Comparison of ENCODE assay signal across 26 mouse cellular contexts in genomic region chr14:74397202-74397601, GRCm38 (mm10).
DNase-seq lines count a peak whose midpoint lies in the region; ATAC-seq and TF ChIP-seq lines count a peak whose summit lies in the region.
"Had no signal": no experiment of that assay in that cellular context is flagged by ENCODE, and none has a peak within 500 bp of the region (broad histone marks: within the 10 kb centered on the region; RNA-seq: fewer than 3 reads in every experiment).

No protein-coding gene starts in this region.

- H3K27ac ChIP-seq in forebrain, embryonic 13.5 days = no peak overlapping the region
- no peak overlapping the region for H3K27ac ChIP-seq in forebrain, embryonic 12.5 days
- H3K27ac ChIP-seq in forebrain, embryonic 15.5 days (replicated peaks) = no peak overlapping the region
- no peak overlapping the region for H3K27ac ChIP-seq in forebrain, embryonic 11.5 days (ENCODE audit: low read depth, low read length)
- no peak overlapping the region for H3K27ac ChIP-seq in forebrain, postnatal 0 days (ENCODE audit: low read depth, low read length)
- H3K27ac ChIP-seq: embryonic facial prominence, embryonic 13.5 days; embryonic facial prominence, embryonic 15.5 days had no signal

- no peak overlapping the region for H3K4me2 ChIP-seq in forebrain, embryonic 13.5 days
- H3K4me2 ChIP-seq in forebrain, embryonic 12.5 days = no peak overlapping the region
- H3K4me2 ChIP-seq in forebrain, embryonic 15.5 days (replicated peaks) = no peak overlapping the region
- no peak overlapping the region for H3K4me2 ChIP-seq in forebrain, embryonic 11.5 days (ENCODE audit: low read depth, low read length, severe bottlenecking)
- H3K4me2 ChIP-seq in forebrain, postnatal 0 days (ENCODE audit: low read depth) = no peak overlapping the region
- H3K4me2 ChIP-seq: embryonic facial prominence, embryonic 13.5 days; embryonic facial prominence, embryonic 15.5 days had no signal

- H3K4me1 ChIP-seq in forebrain, embryonic 13.5 days = no peaks in the 10 kb centered on the region
- H3K4me1 ChIP-seq in forebrain, embryonic 12.5 days = no peaks in the 10 kb centered on the region
- H3K4me1 ChIP-seq in forebrain, embryonic 15.5 days = no peaks in the 10 kb centered on the region
- no peaks in the 10 kb centered on the region for H3K4me1 ChIP-seq in forebrain, embryonic 11.5 days (replicated peaks; ENCODE audit: control insufficient read depth, insufficient read depth, low read length)
- no peaks in the 10 kb centered on the region for H3K4me1 ChIP-seq in forebrain, postnatal 0 days (ENCODE audit: insufficient read depth)
- H3K4me1 ChIP-seq: embryonic facial prominence, embryonic 13.5 days; embryonic facial prominence, embryonic 15.5 days had no signal

- DNase-seq in forebrain, embryonic 11.5 days (ENCODE audit: low spot score) = no peak
- peak; percentile 52 for DNase-seq in brain, embryonic 14.5 days (ENCODE audit: low read depth)
- DNase-seq in forebrain, postnatal 0 days = no peak
- no peak for DNase-seq in neural tube, embryonic 10.5 days (ENCODE audit: extremely low spot score, low spot score)
- DNase-seq: adrenal gland, adult 8-10 months; adrenal gland, postnatal 14 days; adrenal gland, postnatal 36 days; B cell, adult 2 months; cerebellum, adult 11 months; cerebellum, adult 18-20 months; cerebellum, adult 8-10 months; cerebellum, adult 9-11 months; cerebellum, postnatal 14 days; cerebellum, postnatal 36 days; embryo, embryonic 11 days had no signal

- no peaks in the 10 kb centered on the region for H3K9me3 ChIP-seq in forebrain, embryonic 13.5 days (replicated peaks)
- no peaks in the 10 kb centered on the region for H3K9me3 ChIP-seq in forebrain, embryonic 12.5 days
- no peaks in the 10 kb centered on the region for H3K9me3 ChIP-seq in forebrain, embryonic 15.5 days
- H3K9me3 ChIP-seq in forebrain, embryonic 11.5 days (ENCODE audit: control insufficient read depth, low read length) = no peaks in the 10 kb centered on the region
- H3K9me3 ChIP-seq in forebrain, postnatal 0 days (ENCODE audit: low read length) = no peaks in the 10 kb centered on the region
- H3K9me3 ChIP-seq: embryonic facial prominence, embryonic 13.5 days; embryonic facial prominence, embryonic 15.5 days; G1E had no signal

- TF ChIP-seq POLR2A in brain, embryonic 14.5 days (IDR thresholded peaks at IDR 0.05; ENCODE audit: borderline replicate concordance, extremely low read depth, insufficient read depth, insufficient read length, poor library complexity, severe bottlenecking) = no peak

- TF ChIP-seq CTCF in brain, embryonic 14.5 days (IDR thresholded peaks at IDR 0.05; ENCODE audit: borderline replicate concordance, extremely low read depth, insufficient read depth, insufficient read length) = no peak
- TF ChIP-seq CTCF in forebrain, postnatal 0 days (IDR thresholded peaks at IDR 0.05; ENCODE audit: low read depth) = no peak

- H3K4me3 ChIP-seq in forebrain, embryonic 13.5 days = no peak overlapping the region
- H3K4me3 ChIP-seq in forebrain, embryonic 12.5 days (replicated peaks) = no peak overlapping the region
- no peak overlapping the region for H3K4me3 ChIP-seq in forebrain, embryonic 15.5 days
- H3K4me3 ChIP-seq in forebrain, embryonic 11.5 days (ENCODE audit: low read depth, low read length) = no peak overlapping the region
- H3K4me3 ChIP-seq in forebrain, postnatal 0 days (ENCODE audit: low read depth, low read length) = no peak overlapping the region
- H3K4me3 ChIP-seq: embryonic facial prominence, embryonic 13.5 days; embryonic facial prominence, embryonic 15.5 days; erythroblast, embryonic 14.5 days had no signal

- no peaks in the 10 kb centered on the region for H3K36me3 ChIP-seq in forebrain, embryonic 13.5 days (ENCODE audit: poor library complexity, severe bottlenecking)
- H3K36me3 ChIP-seq in forebrain, embryonic 12.5 days (replicated peaks) = no peaks in the 10 kb centered on the region
- H3K36me3 ChIP-seq in forebrain, embryonic 15.5 days = no peaks in the 10 kb centered on the region
- no peaks in the 10 kb centered on the region for H3K36me3 ChIP-seq in forebrain, embryonic 11.5 days (ENCODE audit: control insufficient read depth, insufficient read depth, low read length)
- H3K36me3 ChIP-seq in forebrain, postnatal 0 days (ENCODE audit: insufficient read depth) = no peaks in the 10 kb centered on the region
- H3K36me3 ChIP-seq: embryonic facial prominence, embryonic 13.5 days; embryonic facial prominence, embryonic 15.5 days; G1E had no signal

- no peak overlapping the region for H3K9ac ChIP-seq in forebrain, embryonic 13.5 days
- no peak overlapping the region for H3K9ac ChIP-seq in forebrain, embryonic 12.5 days
- no peak overlapping the region for H3K9ac ChIP-seq in forebrain, embryonic 15.5 days (replicated peaks)
- no peak overlapping the region for H3K9ac ChIP-seq in forebrain, embryonic 11.5 days (ENCODE audit: low read length)
- no peak overlapping the region for H3K9ac ChIP-seq in forebrain, postnatal 0 days
- H3K9ac ChIP-seq: embryonic facial prominence, embryonic 13.5 days; embryonic facial prominence, embryonic 15.5 days had no signal

- no peaks in the 10 kb centered on the region for H3K27me3 ChIP-seq in forebrain, embryonic 13.5 days
- no peaks in the 10 kb centered on the region for H3K27me3 ChIP-seq in forebrain, embryonic 12.5 days
- H3K27me3 ChIP-seq in forebrain, embryonic 15.5 days = no peaks in the 10 kb centered on the region
- H3K27me3 ChIP-seq in forebrain, embryonic 11.5 days (ENCODE audit: control insufficient read depth, insufficient read depth, low read length) = no peaks in the 10 kb centered on the region
- no peaks in the 10 kb centered on the region for H3K27me3 ChIP-seq in forebrain, postnatal 0 days (ENCODE audit: insufficient read depth, low read length)
- H3K27me3 ChIP-seq: CH12.LX; embryonic facial prominence, embryonic 13.5 days; embryonic facial prominence, embryonic 15.5 days; Patski had no signal

- ATAC-seq in forebrain, embryonic 13.5 days = peak; percentile 48; the same call in 1 of the 2 replicates
- ATAC-seq in forebrain, embryonic 12.5 days (ENCODE audit: low FRiP score) = no peak
- peak; percentile 35; the same call in 1 of the 2 replicates for ATAC-seq in forebrain, embryonic 15.5 days (replicated peaks)
- ATAC-seq in forebrain, embryonic 11.5 days (replicated peaks; ENCODE audit: low FRiP score) = no peak
- peak; percentile 54; the same call in 1 of the 2 replicates for ATAC-seq in forebrain, postnatal 0 days
- ATAC-seq: activated CD4-positive, CD25-positive, alpha-beta regulatory T cell, adult 4 months; CD4-positive, CD25-positive, alpha-beta regulatory T cell, adult 4 months; Patski had no signal

- 78% methylated on average over 3 of the region's 3 CpGs for WGBS in forebrain, embryonic 13.5 days
- 84% methylated on average over 3 of the region's 3 CpGs for WGBS in forebrain, embryonic 12.5 days
- 70% methylated on average over 3 of the region's 3 CpGs for WGBS in forebrain, embryonic 15.5 days
- 90% methylated on average over 3 of the region's 3 CpGs for WGBS in forebrain, embryonic 11.5 days
- WGBS in forebrain, postnatal 0 days = 57% methylated on average over 3 of the region's 3 CpGs

Comparison
In these comparisons a context has a peak if more than half of its experiments do, and no peak if none do; other contexts are left out.
1. ATAC-seq: peak in forebrain, embryonic 13.5 days (single experiment), forebrain, embryonic 15.5 days (single experiment) and forebrain, postnatal 0 days (single experiment); none in forebrain, embryonic 12.5 days (single experiment) and forebrain, embryonic 11.5 days (single experiment).